Mouse (Mus musculus) liver, embryonic 16.5 days (tissue): ENCODE data around the gene Clmp. TPM values are rescaled to one million over a fixed set of nuclear protein-coding genes. Genes with fewer than 3 reads are reported as not detected.

ENCODE experiments used
- ATAC-seq: fragments of 200-750 bp; cut with Nextera tagmentation; 2 replicates; pipeline ENCODE4 v1.8.0; 2017; ENCODE audit warnings: low read depth, mild to moderate bottlenecking, moderate number of reproducible peaks, moderate library complexity
- H3K27ac ChIP-seq: fragments of 300-500 bp; sonication (generic); 2 replicates; pipeline ENCODE4 v1.5.1; 2014; ENCODE audit warnings: mild to moderate bottlenecking, low read length
- H3K27me3 ChIP-seq: fragments of 300-500 bp; sonication (generic); 2 replicates; pipeline ENCODE4 v1.6.1; 2014; ENCODE audit warnings: low read depth, low read length, mixed read lengths; ENCODE audit not compliant: control insufficient read depth, insufficient read depth
- H3K36me3 ChIP-seq: fragments of 300-500 bp; sonication (generic); 2 replicates; pipeline ENCODE4 v1.6.1; 2014; ENCODE audit warnings: mild to moderate bottlenecking; ENCODE audit not compliant: control insufficient read depth, insufficient read depth
- H3K4me1 ChIP-seq: fragments of 300-500 bp; sonication (generic); 2 replicates; pipeline ENCODE4 v1.6.1; 2014; ENCODE audit warnings: low read depth, low read length, mixed read lengths; ENCODE audit not compliant: control insufficient read depth
- H3K4me2 ChIP-seq: fragments of 300-500 bp; sonication (generic); 2 replicates; pipeline ENCODE4 v1.6.1; 2014; ENCODE audit warnings: low read depth, low read length, mixed read lengths
- H3K4me3 ChIP-seq: fragments of 300-500 bp; sonication (generic); 2 replicates; pipeline ENCODE4 v1.5.1; 2014; ENCODE audit warnings: low read depth, mild to moderate bottlenecking, low read length
- H3K9ac ChIP-seq: fragments of 300-500 bp; sonication (generic); 2 replicates; pipeline ENCODE4 v1.6.1; 2014; ENCODE audit warnings: low read depth, low read length
- H3K9me3 ChIP-seq: fragments of 300-500 bp; sonication (generic); replicated peaks from 2 replicates; pipeline ENCODE4 v1.6.1; 2016; ENCODE audit warnings: low read length; ENCODE audit not compliant: control insufficient read depth
- WGBS: fragments of 180-500 bp; shearing (Covaris S2); extraction: QIAGEN DNeasy Blood & Tissue Kit; methylation state at CpG from one replicate; pipeline ENCODE4 v1.1.7; 2014; ENCODE audit not compliant: insufficient replicate concordance; 5-methylcytosine and 5-hydroxymethylcytosine counted together
- polyA plus RNA-seq: library from polyadenylated mRNA; unstranded; fragments of >200 nt; fragmentation: Nextera tagmentation; extraction: Ambion mirVana; gene quantifications from 2 replicates; pipeline ENCODE4 v1.2.1, GENCODE M21; 2015

Clmp gene
- polyA plus RNA-seq, 1 experiment from 2014 or later, result 1.2 TPM

DNA sequence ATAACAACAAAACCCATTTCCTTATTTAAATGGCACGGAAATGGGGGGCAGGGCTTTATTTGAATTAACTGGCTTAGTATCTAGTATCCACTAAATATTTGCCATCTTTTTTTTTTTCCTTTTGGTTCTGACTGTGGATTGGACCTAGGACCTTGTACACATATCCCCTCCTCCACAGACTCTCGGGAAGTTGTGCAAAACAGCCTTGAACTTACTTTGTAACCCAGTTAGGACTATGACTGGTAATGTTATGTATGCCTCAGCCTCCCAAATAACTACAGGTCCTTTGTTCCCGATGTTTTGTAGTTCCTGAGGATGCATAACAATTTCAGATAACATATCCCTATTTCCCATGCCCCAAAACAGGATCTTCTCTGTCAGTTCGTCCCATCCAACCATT is 88.1 kb downstream of the Clmp start:
- 0 out of 2 replicates have a peak, but pooled peaks have one; percentile 41 for ATAC-seq
- no peaks in the 10 kb centered on the region for H3K36me3 ChIP-seq
- 39% methylated on average over 4 of the region's 4 CpGs for WGBS

DNA sequence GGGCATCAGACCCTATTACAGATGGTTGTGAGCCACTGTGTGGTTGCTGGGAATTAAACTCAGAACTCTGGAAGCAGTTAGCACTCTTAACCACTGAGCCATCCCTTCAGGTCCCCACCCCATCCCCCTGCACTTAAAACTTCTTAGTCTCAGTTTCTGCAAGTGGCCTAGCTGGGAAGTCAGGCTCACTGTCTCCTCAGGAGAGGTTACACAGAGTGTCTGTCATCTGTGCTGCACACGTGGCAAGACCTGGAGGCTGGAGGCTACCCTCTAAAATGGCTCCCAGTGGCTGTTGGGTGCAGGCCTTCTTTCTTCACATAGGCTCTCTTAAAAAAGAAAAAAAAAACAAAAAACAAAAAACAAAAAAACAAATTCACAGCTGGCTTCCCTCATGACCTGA is 90.3 kb downstream of the Clmp start:
- no peak overlapping the region for H3K27ac ChIP-seq
- ATAC-seq, result no peak
- H3K4me2 ChIP-seq, result no peak overlapping the region
- no peaks in the 10 kb centered on the region for H3K9me3 ChIP-seq
- no peaks in the 10 kb centered on the region; the same call in 1 of the 2 replicates for H3K4me1 ChIP-seq
- H3K27me3 ChIP-seq, result no peaks in the 10 kb centered on the region; the same call in 1 of the 2 replicates
- H3K9ac ChIP-seq, result no peak overlapping the region
- no peak overlapping the region for H3K4me3 ChIP-seq
- H3K36me3 ChIP-seq, result no peaks in the 10 kb centered on the region
- WGBS, result 29% methylated on average over 1 of the region's 1 CpGs

More for the DNA sequence above, 88.1 kb downstream of the Clmp start:
- Histone ChIP-seq H3K4me3 (no peak overlapping the region), H3K9ac (no peak overlapping the region), H3K4me2 (no peak overlapping the region), H3K9me3 (no peaks in the 10 kb centered on the region), H3K27ac (no peak overlapping the region), H3K4me1 (no peaks in the 10 kb centered on the region; the same call in 1 of the 2 replicates), H3K27me3 (no peaks in the 10 kb centered on the region)

DNA sequence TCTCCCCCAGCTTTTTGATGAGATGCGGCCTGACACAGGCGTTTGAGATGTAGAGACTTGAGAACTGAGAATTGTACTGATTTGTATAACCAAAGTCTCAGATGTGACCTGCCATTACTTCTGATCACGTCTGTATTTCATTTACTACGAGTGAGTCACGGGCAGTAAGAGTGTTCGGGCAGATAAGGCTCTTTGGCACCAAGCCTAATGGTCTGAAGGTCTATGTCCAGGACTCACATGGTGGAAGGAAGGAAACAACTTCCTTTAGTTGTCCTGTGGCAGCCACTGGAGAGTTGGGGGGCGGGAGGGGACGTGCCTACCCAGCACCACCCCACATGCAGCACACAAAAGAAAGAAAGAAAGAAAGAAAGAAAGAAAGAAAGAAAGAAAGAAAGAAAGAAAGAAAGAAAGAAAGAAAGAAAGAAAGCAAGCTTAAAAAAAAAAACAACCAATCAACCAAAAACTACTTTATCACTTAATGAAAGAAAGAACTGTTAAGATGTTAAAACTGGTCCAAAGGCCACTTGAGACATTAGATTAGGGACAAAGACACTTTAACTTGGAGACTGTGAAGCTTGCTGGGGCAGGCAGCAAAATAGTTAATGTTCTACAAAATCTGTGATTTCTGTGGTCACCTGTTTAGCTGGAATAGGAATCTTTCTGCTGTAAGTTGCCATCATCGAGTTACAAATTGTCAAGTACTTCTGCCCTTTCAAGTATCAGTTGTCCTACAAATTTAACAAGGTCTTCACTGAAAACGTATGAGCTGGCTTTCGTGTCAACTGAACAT is 90.9 kb downstream of the Clmp start:
- Histone ChIP-seq H3K4me1 (no peaks in the 10 kb centered on the region; the same call in 1 of the 2 replicates), H3K4me3 (no peak overlapping the region), H3K9me3 (no peaks in the 10 kb centered on the region), H3K9ac (no peak overlapping the region), H3K4me2 (no peak overlapping the region), H3K36me3 (no peaks in the 10 kb centered on the region), H3K27me3 (no peaks in the 10 kb centered on the region; the same call in 1 of the 2 replicates), H3K27ac (no peak overlapping the region)
- WGBS, result 32% methylated on average over 11 of the region's 11 CpGs
- peak; percentile 58 for ATAC-seq

DNA sequence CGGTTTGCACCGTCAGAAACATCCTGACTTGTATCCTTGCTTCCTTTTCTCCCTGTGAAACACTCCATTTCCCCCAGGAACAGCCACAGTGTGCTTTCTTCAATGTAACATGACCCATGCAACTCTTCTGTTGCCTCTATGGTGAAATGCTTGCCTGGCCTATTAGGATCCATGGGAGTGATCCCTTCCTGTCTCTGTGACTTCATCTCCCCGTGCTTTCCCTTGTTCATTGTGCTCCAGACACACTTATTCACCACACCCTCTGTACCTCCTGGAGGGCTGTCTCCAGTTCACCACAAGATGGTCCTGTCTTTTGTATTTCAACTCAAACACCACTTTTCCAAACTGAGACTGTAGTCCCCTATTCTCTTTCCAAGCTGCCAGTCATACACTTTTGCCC is 94.3 kb downstream of the Clmp start:
- no peaks in the 10 kb centered on the region for H3K36me3 ChIP-seq
- no peak for ATAC-seq
- H3K27ac ChIP-seq, result no peak overlapping the region

DNA sequence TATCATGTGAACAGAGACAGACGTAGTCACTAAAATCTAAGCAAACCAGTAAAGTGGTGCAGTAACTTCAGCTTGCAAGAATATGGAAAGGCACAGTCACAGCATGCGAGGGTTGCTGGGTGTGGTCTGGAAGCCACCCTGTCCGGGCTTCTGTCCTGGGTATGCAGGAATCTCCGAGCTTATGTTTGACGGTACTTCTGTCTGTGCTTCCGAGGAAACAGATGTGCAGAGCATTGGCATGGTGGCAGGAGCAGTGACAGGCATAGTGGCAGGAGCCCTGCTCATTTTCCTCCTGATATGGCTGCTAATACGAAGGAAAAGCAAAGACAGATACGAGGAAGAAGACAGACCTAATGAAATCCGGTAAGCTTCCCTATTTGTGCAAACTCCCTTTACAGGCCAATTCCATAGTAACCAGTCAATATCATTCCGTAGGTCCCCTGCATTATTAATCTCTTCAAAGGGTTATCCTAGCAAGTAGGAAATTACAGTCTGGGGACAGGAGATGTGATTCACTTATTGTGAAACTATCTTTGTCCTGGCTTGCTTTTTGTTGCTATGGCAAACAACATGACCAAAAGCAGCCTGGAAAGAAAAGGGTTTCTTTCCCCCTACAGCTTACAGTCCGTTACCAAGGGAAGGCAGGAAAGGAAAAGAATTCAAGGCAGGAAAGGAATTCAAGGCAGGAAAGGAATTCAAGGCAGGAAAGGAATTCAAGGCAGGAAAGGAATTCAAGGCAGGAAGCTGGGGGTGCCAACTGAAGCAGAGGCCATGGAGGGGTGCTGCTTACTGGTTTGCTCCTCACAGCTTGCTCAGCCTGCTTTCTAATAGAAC is 95.3 kb downstream of the Clmp start:
- ATAC-seq, result no peak
- Histone ChIP-seq H3K4me1 (peaks cover 2% of the 10 kb centered on the region; the same call in 1 of the 2 replicates), H3K4me3 (no peak overlapping the region), H3K9me3 (no peaks in the 10 kb centered on the region), H3K27ac (peak overlapping the region; percentile 16; the same call in 1 of the 2 replicates), H3K36me3 (no peaks in the 10 kb centered on the region), H3K4me2 (no peak overlapping the region), H3K27me3 (peaks cover 3% of the 10 kb centered on the region), H3K9ac (no peak overlapping the region)
- 49% methylated on average over 11 of the region's 11 CpGs for WGBS

More for the DNA sequence above, 94.3 kb downstream of the Clmp start:
- Histone ChIP-seq H3K9ac (no peak overlapping the region), H3K4me1 (peaks cover 2% of the 10 kb centered on the region; the same call in 1 of the 2 replicates), H3K4me3 (no peak overlapping the region), H3K4me2 (no peak overlapping the region), H3K9me3 (no peaks in the 10 kb centered on the region), H3K27me3 (peaks cover 3% of the 10 kb centered on the region)
- WGBS, result 60% methylated on average over 3 of the region's 3 CpGs

DNA sequence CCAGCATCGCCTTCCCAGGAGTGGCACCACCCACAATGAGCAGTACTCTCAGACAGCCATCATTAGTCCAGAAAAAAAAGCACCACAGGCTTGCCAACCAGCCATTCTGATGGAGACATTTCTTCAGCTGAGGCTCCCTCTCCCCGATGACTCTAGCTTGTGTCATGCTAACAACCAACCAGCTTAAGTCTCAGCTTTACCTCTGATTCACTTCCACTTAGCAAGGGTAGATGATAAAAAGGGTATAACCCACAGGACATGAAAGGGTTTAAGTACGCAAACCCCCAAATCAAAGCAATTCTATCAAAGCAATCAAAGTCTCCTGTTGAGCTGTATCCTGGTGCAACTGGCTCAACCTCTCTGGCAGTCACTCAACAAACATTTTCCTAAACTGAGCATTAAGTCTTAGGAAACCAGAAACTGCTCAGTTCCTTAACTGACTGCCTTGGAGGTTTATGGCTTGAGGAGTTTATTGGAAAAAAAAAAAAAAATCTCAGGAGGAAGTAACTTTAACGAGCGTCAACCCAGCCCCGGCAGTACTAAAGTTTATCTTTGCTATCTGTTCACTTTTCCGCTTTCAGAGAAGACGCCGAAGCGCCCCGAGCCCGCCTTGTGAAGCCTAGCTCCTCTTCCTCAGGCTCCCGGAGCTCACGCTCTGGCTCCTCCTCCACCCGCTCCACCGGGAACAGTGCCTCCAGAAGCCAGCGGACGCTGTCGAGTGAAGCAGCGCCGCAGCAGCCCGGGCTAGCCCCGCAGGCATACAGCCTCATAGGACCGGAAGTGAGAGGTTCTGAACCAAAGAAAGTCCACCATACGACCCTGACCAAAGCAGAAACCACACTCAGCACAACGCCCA is 96.2 kb downstream of the Clmp start:
- H3K9ac ChIP-seq, result no peak overlapping the region; the same call in 1 of the 2 replicates
- peak overlapping the region; percentile 60 for H3K27ac ChIP-seq
- peak overlapping the region; percentile 50 for H3K4me2 ChIP-seq
- no peaks in the 10 kb centered on the region for H3K36me3 ChIP-seq
- ATAC-seq, result peak; percentile 53; the same call in 1 of the 2 replicates
- WGBS, result 8% methylated on average over 26 of the region's 26 CpGs
- H3K9me3 ChIP-seq, result no peaks in the 10 kb centered on the region
- H3K4me3 ChIP-seq, result peak overlapping the region; percentile 39
- peaks cover 3% of the 10 kb centered on the region for H3K27me3 ChIP-seq
- peaks cover 2% of the 10 kb centered on the region; the same call in 1 of the 2 replicates for H3K4me1 ChIP-seq

DNA sequence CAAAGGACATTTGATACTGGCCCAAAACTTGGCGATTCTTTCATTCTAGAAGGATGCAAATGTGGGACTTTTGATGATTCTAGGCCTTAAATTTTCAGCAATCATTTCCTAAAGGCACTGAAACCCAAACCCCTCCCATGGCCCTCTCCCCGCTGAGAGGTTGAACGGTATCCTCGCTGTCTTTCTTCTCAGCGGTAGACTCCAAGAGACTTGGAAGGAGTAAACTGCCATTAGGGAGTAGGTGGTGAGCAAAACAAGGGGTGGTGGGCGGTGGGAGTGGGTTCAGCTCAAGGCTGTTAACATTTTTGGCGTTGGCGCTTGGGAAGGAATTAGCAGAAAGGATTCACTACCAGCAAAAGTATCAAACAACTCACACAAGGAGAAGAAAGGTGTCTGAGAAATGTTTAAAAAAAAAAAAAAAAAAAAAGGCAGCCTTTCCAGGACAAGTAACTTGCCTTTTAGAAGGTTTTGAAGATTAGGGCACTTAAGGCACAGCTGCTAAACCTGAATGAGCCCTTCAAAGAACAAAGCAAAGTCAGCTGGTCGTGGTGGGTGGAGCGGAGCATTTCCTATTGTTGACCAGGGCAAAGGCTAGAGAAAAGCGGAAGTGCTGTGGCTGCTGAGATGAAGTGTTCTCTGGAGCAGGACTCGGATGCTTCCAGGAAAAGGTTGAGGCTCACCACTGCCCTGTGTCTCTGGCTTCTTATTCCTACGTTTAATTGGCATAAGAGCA is 98.0 kb downstream of the Clmp start:
- peaks cover 3% of the 10 kb centered on the region for H3K27me3 ChIP-seq
- H3K9ac ChIP-seq, result no peak overlapping the region
- no peak overlapping the region for H3K4me3 ChIP-seq
- ATAC-seq, result peak; percentile 54
- peak overlapping the region; percentile 55; the same call in 1 of the 2 replicates for H3K27ac ChIP-seq
- H3K4me1 ChIP-seq, result peaks cover 2% of the 10 kb centered on the region; the same call in 1 of the 2 replicates
- no peaks in the 10 kb centered on the region for H3K9me3 ChIP-seq
- 0 out of 2 replicates have a peak overlapping the region, but pooled peaks have one; percentile 2 for H3K4me2 ChIP-seq
- 15% methylated on average over 13 of the region's 13 CpGs for WGBS
- H3K36me3 ChIP-seq, result no peaks in the 10 kb centered on the region
